Mouse (Mus musculus) gastrocnemius, postnatal 14 days (tissue): ENCODE measurements around the gene Cacng4. TPM values are rescaled to one million over a fixed set of nuclear protein-coding genes. Genes with fewer than 3 reads are reported as not detected.

Experiments
- DNase-seq: peaks from one replicate; pipeline ENCODE4 v3.0.0; 2021; ENCODE audit warnings: mixed read lengths
- intact Hi-C: fragments of 180-260 bp; cut with DNase I; formaldehyde crosslinking; loops from one replicate; pipeline ENCODE4 v1.15.1; 2025; ENCODE audit warnings: low total_unique reads
- total RNA-seq, 2 experiments: library from RNA; stranded (reverse); gene quantifications; 2 replicates each; pipeline ENCODE4 v1.2.3; 2021

Gene Cacng4
- total RNA-seq, 2 experiments from 2014 or later: 0.37 to 0.53 TPM

DNA sequence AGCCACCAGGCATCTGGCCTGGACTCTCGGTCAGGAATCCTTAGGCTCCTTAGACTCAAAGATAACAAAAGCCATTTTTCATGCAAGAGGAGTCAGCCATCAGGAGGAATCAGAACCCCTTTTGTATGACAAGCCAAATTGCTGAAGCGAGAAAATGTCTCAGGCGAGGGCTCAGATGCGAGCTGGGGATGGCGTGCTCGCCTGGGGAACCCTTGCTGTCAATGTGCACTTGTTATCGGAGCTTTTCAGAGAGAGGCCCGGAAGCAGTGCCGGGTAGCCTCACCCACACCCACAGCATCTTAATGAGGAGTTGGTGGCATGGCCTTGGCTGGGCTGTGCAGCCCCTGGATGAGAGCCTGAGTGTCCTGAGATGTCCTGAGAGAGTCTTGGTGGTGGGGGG, 15.5 kb downstream of the Cacng4 start:
- intact Hi-C loops: no loop called here
- DNase-seq: no peak

- no peak for DNase-seq
- intact Hi-C loops: no loop called here
Measured at GRCm38 (mm10) chr11:107777487-107777886, 16.9 kb downstream of the Cacng4 start.

- no peak for DNase-seq
- intact Hi-C loops: no loop called here
Measured at GRCm38 (mm10) chr11:107773312-107773711, 21.0 kb downstream of the Cacng4 start.

GRCm38 (mm10) chr11:107772002-107772401, 22.4 kb downstream of the Cacng4 start:
- DNase-seq: no peak
- intact Hi-C loops: no loop called here

DNA sequence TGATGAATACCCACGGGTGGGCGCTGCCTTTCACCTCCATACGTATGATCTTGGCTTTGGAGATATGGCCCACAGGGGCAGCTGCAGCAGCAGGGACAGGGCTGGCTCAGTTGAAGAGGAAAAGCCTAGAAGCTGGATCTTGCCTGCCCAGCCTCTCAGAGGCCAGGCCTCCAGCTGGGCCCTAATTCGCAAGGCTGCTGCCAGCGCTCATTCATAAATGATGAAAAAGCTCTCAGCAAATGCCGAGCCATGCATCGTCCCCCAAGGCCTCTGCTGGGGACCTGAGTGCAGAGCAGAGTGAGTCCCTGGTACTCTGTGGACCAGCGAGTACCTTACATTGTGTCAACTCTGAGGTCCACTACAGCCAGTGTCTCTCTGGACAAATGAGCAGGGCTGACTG, 26.0 kb downstream of the Cacng4 start:
- intact Hi-C loops: no loop called here
- DNase-seq: no peak

DNA sequence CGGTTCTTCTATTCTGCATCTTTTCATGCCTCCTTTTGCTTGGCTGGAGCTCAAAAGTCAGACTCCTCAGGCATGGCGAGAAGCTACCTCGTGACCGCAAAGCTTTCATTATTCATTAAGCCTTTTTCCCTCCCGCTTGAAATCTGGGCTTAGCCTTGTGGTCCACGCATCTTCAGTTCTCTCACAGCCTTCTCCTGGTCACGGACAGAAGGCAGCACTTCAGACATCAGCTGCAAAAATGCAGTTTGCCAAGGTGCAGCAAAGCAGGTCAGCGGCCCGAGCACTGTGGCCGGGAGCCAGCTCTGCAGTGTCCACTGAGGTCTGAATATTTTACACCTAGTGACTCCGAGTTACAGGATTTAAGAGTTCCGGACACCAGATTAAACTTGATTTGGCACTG, 27.4 kb downstream of the Cacng4 start:
- intact Hi-C loops: no loop called here

DNA sequence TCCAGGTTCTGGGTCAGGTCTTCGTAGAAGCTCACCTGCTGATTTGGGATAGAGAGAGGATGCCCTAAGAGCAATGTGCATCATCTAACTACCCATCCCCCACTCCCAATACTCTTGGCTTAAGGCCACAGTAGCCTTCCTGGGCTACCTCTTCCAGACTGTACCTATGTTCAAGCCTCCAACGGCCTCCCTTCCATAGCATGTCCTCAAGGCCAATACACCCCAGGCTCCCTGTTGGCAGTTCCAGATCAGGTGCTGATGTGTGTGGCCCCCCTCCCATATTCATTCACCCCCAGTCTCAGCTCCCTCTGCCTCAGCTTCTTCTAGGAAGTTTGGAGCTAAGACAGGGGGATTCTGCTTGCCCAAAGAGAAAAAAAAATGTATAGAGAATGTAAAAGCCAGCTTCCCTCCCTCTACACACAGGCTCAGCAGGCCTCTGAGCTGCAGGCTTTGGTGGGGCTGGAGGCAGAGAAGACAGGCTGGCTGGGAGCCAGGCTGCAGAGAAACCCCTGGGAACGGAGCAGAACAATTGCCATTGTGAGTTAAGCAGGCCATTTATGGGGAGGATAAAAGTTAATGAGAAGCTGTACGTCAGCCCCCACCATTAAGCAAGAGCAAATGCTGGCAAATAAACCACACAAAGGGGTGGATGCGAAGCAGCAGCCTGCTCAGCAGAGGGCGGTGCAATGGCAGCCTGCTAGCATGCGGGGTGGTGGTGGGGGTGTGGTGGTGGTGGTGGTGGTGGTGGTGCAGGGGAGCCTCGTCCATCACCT, 31.5 kb downstream of the Cacng4 start:
- intact Hi-C loops: no loop called here

More for the DNA sequence above, 27.4 kb downstream of the Cacng4 start:
- DNase-seq: no peak

GRCm38 (mm10) chr11:107761790-107762500, 32.4 kb downstream of the Cacng4 start:
- DNase-seq: peak; percentile 30
- intact Hi-C loops: no loop called here

More for the DNA sequence above, 31.5 kb downstream of the Cacng4 start:
- no peak for DNase-seq

DNA sequence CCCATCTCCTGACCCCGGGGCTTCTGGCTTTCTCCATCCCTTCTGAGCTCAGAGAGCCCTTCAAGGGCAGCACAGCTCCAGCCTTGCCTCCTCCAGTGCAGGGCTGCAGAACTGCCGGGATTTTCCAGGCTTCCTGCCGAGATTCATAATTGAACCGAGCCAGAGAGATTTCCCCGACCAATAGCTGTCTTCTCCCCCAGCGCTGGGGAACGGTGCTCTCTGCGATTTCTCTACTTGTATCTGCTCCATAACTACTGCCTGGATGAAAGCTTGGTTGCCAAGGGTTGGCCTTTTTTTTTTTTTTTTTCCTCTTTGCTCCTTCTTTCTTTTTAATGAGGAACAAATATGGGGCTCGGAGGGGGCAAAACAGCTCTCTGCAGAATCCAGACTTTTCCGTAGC, 34.4 kb downstream of the Cacng4 start:
- DNase-seq: no peak
- intact Hi-C loops: no loop called here

DNA sequence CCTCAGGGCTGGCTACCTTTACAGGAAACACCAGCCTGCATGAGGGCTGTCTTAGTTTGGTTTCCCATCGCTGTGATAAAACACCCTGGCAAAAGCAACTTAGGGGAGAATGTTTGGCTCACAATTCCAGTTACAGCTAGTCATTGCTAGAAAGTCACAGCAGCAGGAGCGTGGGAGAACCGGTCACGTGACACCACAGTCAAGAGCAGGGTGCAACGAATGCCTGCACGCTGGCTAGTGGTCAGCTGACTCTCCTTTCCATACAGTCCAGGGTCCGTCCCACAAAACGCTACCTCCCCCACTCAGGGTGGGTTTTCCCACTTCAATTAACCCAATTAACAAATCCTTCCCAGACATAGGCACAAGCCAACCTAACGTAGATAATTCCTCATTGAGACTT, 34.8 kb downstream of the Cacng4 start:
- no peak for DNase-seq
- intact Hi-C loops: no loop called here

GRCm38 (mm10) chr11:107749114-107749513, 45.2 kb downstream of the Cacng4 start:
- DNase-seq: no peak
- intact Hi-C loops: no loop called here

- intact Hi-C loops: no loop called here
- no peak for DNase-seq
Measured at GRCm38 (mm10) chr11:107748243-107749035, 45.9 kb downstream of the Cacng4 start.

GRCm38 (mm10) chr11:107743100-107743499, 51.3 kb downstream of the Cacng4 start:
- intact Hi-C loops: no loop called here
- DNase-seq: no peak

DNA sequence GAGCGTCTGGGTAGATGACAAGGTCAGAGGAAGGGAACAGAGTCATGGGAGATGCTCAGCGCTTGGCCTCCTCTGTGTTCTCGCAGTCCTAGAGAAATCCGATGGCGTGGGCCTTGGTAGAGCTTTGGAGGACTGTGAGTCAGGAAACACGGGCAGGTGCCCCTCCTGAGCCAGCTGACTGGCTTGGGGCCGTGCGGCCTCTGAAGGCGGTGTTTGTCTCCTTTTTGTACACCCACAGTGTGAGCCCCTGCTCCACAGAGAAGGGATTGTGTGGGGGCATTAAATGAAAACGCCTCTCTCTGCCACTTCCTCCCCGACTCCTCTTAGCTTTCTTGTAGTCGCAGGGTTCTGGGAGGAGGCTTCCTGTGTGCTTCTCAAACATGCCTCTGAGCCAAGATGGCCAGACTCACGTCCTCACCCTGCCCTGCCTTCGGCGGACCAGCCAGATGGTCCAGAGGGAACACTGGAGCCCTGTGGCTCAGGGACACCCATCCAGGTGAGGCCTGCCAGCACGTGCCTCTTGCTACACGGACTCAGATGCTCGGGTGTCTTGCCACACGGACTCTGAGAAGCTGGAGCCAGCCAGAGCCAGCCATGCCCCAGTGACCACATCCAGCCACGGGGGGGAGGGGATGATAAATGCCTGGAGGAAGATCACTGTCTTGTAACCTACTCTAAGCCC, 55.8 kb downstream of the Cacng4 start:
- DNase-seq: no peak
- intact Hi-C loops: no loop called here

DNA sequence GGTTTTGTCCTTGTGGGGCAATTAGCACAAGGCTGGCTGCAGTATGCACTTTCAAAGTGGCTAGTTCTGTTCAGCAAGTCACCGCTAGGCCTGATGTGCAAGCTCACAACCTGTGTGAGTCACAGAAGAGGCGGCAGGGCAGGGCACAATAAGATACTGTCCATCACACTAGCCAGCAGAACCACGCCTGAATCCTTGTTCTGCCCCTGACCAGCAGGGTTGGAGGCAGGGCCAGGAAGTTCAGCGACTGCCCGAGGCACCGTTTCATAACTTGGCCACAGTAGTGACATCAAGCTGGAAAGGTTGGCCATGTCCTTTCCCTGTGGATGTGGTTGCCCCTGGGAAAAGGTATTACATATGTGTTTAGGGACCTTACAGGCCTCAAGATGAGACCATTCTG, 56.5 kb downstream of the Cacng4 start:
- intact Hi-C loops: no loop called here

DNA sequence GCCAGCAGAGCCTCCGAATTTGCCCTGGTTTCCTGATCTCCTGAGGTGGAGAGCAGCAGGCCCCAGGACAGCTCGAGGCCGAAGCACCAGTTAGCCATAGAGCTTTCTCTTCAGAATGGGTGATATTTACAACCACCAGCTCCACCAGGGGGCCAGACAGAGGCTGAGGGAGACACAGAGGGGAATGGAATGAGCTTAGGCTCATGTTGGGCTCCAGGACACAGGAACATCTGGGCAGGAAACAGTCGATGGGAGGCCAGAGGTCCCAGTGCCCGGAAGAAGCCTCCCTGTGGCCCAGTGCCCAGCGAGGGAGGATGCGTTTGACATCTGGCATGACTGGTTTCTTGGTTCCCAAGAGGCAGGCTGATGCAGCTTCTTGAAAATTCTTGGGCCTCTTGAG, 60.2 kb downstream of the Cacng4 start:
- peak; percentile 24 for DNase-seq
- intact Hi-C loops: no loop called here

More for the DNA sequence above, 56.5 kb downstream of the Cacng4 start:
- DNase-seq: no peak

DNA sequence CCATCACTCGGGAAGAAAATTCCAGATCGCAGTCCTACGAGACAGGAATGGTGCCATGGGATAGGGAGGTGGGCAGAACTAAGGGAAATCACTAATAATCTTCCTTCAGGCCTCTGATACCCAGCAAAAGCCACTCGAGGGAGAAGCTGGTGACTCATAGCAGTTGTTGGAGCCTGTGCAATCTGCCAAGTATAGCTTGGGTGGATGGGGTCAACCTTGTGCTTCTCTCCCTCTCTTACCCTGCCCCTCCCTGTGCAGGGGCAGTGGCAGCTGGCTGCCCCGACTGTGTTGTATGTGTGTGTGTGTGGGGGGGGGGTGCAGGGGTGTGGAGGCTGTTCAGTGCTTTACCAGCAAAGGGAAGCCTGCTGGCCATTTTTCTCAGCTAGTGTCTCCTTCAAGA, 62.9 kb downstream of the Cacng4 start:
- DNase-seq: peak; percentile 42
- intact Hi-C loops: no loop called here

GRCm38 (mm10) chr11:107730940-107731339, 63.4 kb downstream of the Cacng4 start:
- peak; percentile 55 for DNase-seq
- intact Hi-C loops: no loop called here

- intact Hi-C loops: no loop called here
- DNase-seq: no peak
Measured at GRCm38 (mm10) chr11:107729141-107729540, 65.2 kb downstream of the Cacng4 start.
